Comparison of ENCODE assay signal across 8 mouse cellular contexts in the genomic region with DNA sequence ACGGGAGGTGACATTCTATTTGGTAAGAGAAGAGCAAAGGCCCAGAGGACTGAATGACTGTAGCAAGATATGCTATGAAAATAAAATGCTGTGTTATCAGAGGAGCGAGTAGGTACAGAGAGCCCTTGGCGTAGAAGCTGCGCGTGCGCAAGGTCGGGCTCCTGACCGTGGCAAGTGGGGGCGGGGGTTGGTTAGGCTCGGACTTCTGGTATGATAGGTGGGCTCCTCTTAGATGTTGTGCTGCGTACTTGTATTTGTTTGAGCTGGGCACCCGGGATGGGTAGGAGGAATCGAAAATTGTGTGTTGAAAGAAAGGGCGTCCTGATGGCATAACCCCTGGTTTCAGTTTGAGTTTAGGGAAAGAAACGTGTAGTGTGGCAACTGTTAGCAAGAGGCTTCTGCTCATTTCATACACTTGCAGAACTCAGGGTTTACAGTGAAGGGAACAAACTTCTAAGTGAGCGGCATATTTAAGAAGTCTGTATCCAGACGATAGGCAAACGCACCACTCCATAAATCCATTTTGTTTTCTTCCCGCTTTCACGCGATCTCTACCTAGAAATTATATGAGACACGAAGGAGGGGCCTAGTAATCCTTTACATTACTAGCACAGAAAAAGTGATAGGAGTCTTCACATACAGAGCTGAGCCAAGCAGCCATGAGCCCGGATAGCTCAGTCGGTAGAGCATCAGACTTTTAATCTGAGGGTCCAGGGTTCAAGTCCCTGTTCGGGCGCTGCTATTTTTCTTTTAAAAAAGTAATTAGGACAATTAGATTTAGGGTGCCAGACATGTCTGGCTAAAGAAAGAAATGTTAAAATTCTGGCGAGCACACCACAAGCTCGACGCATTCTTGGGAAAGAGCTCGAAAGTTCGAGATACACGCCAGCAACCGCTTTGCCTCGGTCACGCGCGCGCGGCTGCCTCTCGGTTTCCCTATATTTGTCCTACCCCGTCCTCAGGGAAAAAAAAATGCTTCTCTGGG. TPM values are rescaled to one million over a fixed set of nuclear protein-coding genes. Genes with fewer than 3 reads are reported as not detected.
DNase-seq lines count a peak whose midpoint lies in the region; ATAC-seq and TF ChIP-seq lines count a peak whose summit lies in the region.

No protein-coding gene starts in this region.

- no peaks in the 10 kb centered on the region for H3K9me3 ChIP-seq in heart, embryonic 13.5 days
- H3K9me3 ChIP-seq in liver, embryonic 11.5 days (ENCODE audit: control insufficient read depth, low read length) = no peaks in the 10 kb centered on the region

- no peaks in the 10 kb centered on the region for H3K36me3 ChIP-seq in C2C12 (ENCODE audit: control insufficient read depth, insufficient read depth)
- no peaks in the 10 kb centered on the region for H3K36me3 ChIP-seq in heart, embryonic 13.5 days
- no peaks in the 10 kb centered on the region for H3K36me3 ChIP-seq in liver, embryonic 11.5 days (ENCODE audit: control insufficient read depth, insufficient read depth, low read length)
- H3K36me3 ChIP-seq in myocyte (ENCODE audit: control insufficient read depth, insufficient read depth) = no peaks in the 10 kb centered on the region

- TF ChIP-seq POLR2A in myocyte (IDR thresholded peaks at IDR 0.05; ENCODE audit: insufficient read length, low read depth) = peak; percentile 46

- peak overlapping the region; percentile 80 for H3K4me2 ChIP-seq in heart, embryonic 13.5 days
- peak overlapping the region; percentile 77 for H3K4me2 ChIP-seq in liver, embryonic 11.5 days
- peak overlapping the region; percentile 80 for H3K4me2 ChIP-seq in myocyte (ENCODE audit: low read depth)

- peak; percentile 87 for DNase-seq in kidney, postnatal 10 days
- DNase-seq in liver, embryonic 11.5 days (ENCODE audit: low spot score) = peak; percentile 89
- peak; percentile 88 to 93 for DNase-seq in spleen, postnatal 4 days (ENCODE audit: low spot score in 2 of 2)

- peak overlapping the region; percentile 79 for H3K9ac ChIP-seq in heart, embryonic 13.5 days
- H3K9ac ChIP-seq in liver, embryonic 11.5 days (ENCODE audit: low read depth, low read length) = peak overlapping the region; percentile 73

- WGBS in heart, embryonic 13.5 days = under 1% methylated on average over 41 of the region's 41 CpGs
- under 1% methylated on average over 41 of the region's 41 CpGs for WGBS in liver, embryonic 11.5 days

- H3K4me3 ChIP-seq in C2C12 (ENCODE audit: insufficient read depth, poor library complexity, severe bottlenecking) (peak overlapping the region; percentile 40), myocyte (peak overlapping the region; percentile 40)
- H3K4me3 ChIP-seq in brown adipose tissue, adult 24 weeks (ENCODE audit: insufficient read depth, low read depth, low read length) = peak overlapping the region; percentile 98
- peak overlapping the region; percentile 63 for H3K4me3 ChIP-seq in heart, embryonic 13.5 days
- peak overlapping the region; percentile 52 for H3K4me3 ChIP-seq in liver, embryonic 11.5 days (ENCODE audit: low read depth, low read length)

- no peak for TF ChIP-seq CTCF in C2C12 (IDR thresholded peaks at IDR 0.05; ENCODE audit: control insufficient read depth, insufficient read depth, insufficient read length)

- peak overlapping the region; percentile 80 for H3K27ac ChIP-seq in brown adipose tissue, adult 24 weeks (replicated peaks; ENCODE audit: low read depth, low read length)
- peak overlapping the region; percentile 74 for H3K27ac ChIP-seq in heart, embryonic 13.5 days (replicated peaks)
- H3K27ac ChIP-seq in liver, embryonic 11.5 days (ENCODE audit: low read depth, low read length) = peak overlapping the region; percentile 57; the same call in 1 of the 2 replicates

- no peaks in the 10 kb centered on the region for H3K79me3 ChIP-seq in C2C12 (ENCODE audit: low read depth)

- H3K27me3 ChIP-seq in C2C12 (ENCODE audit: control insufficient read depth, insufficient read depth, insufficient read length) (no peaks in the 10 kb centered on the region), myocyte (ENCODE audit: control insufficient read depth, insufficient read depth, insufficient read length) (no peaks in the 10 kb centered on the region)
- H3K27me3 ChIP-seq in heart, embryonic 13.5 days (replicated peaks) = no peaks in the 10 kb centered on the region
- H3K27me3 ChIP-seq in liver, embryonic 11.5 days (replicated peaks; ENCODE audit: control insufficient read depth, insufficient read depth, low read length) = no peaks in the 10 kb centered on the region

- H3ac ChIP-seq in C2C12 (ENCODE audit: control insufficient read depth, insufficient read length, low read depth) (peak overlapping the region; percentile 52), myocyte (ENCODE audit: control insufficient read depth, insufficient read length) (no peak overlapping the region)

- H3K4me1 ChIP-seq in brown adipose tissue, adult 24 weeks (ENCODE audit: control insufficient read depth, insufficient read depth, insufficient read length, low read length) = peaks cover 5% of the 10 kb centered on the region; the same call in 1 of the 2 replicates
- peaks cover 41% of the 10 kb centered on the region for H3K4me1 ChIP-seq in heart, embryonic 13.5 days
- peaks cover 13% of the 10 kb centered on the region for H3K4me1 ChIP-seq in liver, embryonic 11.5 days (replicated peaks; ENCODE audit: control insufficient read depth, insufficient read depth, low read length)

- no peaks in the 10 kb centered on the region for H3K79me2 ChIP-seq in C2C12 (ENCODE audit: control insufficient read depth, insufficient read depth)
- H3K79me2 ChIP-seq in myocyte (ENCODE audit: control insufficient read depth, insufficient read depth) = no peaks in the 10 kb centered on the region

- peak; percentile 80 for ATAC-seq in erythroid progenitor cell, adult 5-6 weeks (replicated peaks; ENCODE audit: low FRiP score, poor library complexity, severe bottlenecking)
- peak; percentile 71 for ATAC-seq in heart, embryonic 13.5 days (ENCODE audit: extremely low read depth, insufficient number of reproducible peaks, low FRiP score, low TSS enrichment)
- ATAC-seq in liver, embryonic 11.5 days (replicated peaks; ENCODE audit: low FRiP score) = peak; percentile 61

TF ChIP-seq in C2C12, 6 proteins besides CTCF, POLR2A, EP300 and RAD21:
- no peak for TF ChIP-seq MAX (IDR thresholded peaks at IDR 0.05)
- TF ChIP-seq CEBPB (IDR thresholded peaks at IDR 0.05; ENCODE audit: low read depth) = peak; percentile 1
- TF ChIP-seq MYOD1 (IDR thresholded peaks at IDR 0.05; ENCODE audit: control insufficient read depth, insufficient read length, low read depth) = no peak
- TF ChIP-seq MYOG (IDR thresholded peaks at IDR 0.05; ENCODE audit: control insufficient read depth, extremely low read depth, insufficient read length) = no peak
- no peak for TF ChIP-seq USF1 (IDR thresholded peaks at IDR 0.05; ENCODE audit: low read depth)

TF ChIP-seq in myocyte, 11 proteins besides CTCF, POLR2A, EP300 and RAD21:
- TF ChIP-seq CEBPB (IDR thresholded peaks at IDR 0.05; ENCODE audit: insufficient read depth, poor library complexity, severe bottlenecking) (no peak), E2F4 (IDR thresholded peaks at IDR 0.05; ENCODE audit: insufficient read depth) (no peak), TCF12 (IDR thresholded peaks at IDR 0.05; ENCODE audit: insufficient read depth, poor library complexity, severe bottlenecking) (no peak), POLR2AphosphoS2 (IDR thresholded peaks at IDR 0.05; ENCODE audit: insufficient read length, low read depth) (peak; percentile 53), USF1 (IDR thresholded peaks at IDR 0.05; ENCODE audit: low read depth) (no peak), REST (IDR thresholded peaks at IDR 0.05; ENCODE audit: insufficient read depth, insufficient read length) (no peak), TCF3 (IDR thresholded peaks at IDR 0.05; ENCODE audit: insufficient read length, low read depth) (no peak)

RNA-seq across cellular contexts. Expression of a gene that starts 35.4 kb away (rescaled TPM):
- polyA plus RNA-seq in C2C12 (2012; fragmentation: generic; extraction: Trizol) (0.01 TPM), myocyte (2012; fragmentation: generic; extraction: Trizol) (not detected)
- polyA plus RNA-seq in brown adipose tissue, adult 24 weeks (2012; ENCODE audit: insufficient read depth, insufficient read length, missing spikeins) = not detected in 2 replicates
- total RNA-seq in erythroid progenitor cell, adult 5-6 weeks (2015; ENCODE audit: low replicate concordance) = not detected in 2 replicates
- not detected in 2 replicates for total RNA-seq in erythroid progenitor cell, adult 5-6 weeks (2017; ENCODE audit: low replicate concordance)
- polyA plus RNA-seq in heart, embryonic 13.5 days (2015; fragmentation: Nextera tagmentation; extraction: Ambion mirVana) = not detected in 2 replicates
- polyA plus RNA-seq in liver, embryonic 11.5 days (2014; fragmentation: Nextera tagmentation; extraction: Ambion mirVana) = 0.03 and 0.06 TPM in 2 replicates

RNA-seq across cellular contexts. Expression of a gene that starts 39.9 kb away (rescaled TPM):
- polyA plus RNA-seq in C2C12 (2012; fragmentation: generic; extraction: Trizol) (14.3 TPM), myocyte (2012; fragmentation: generic; extraction: Trizol) (23.1 TPM)
- 25.1 and 31.0 TPM in 2 replicates for polyA plus RNA-seq in brown adipose tissue, adult 24 weeks (2012; ENCODE audit: insufficient read depth, insufficient read length, missing spikeins)
- total RNA-seq in erythroid progenitor cell, adult 5-6 weeks (2015; ENCODE audit: low replicate concordance) = 23.5 and 34.6 TPM in 2 replicates
- total RNA-seq in erythroid progenitor cell, adult 5-6 weeks (2017; ENCODE audit: low replicate concordance) = 32.1 and 32.3 TPM in 2 replicates
- polyA plus RNA-seq in heart, embryonic 13.5 days (2015; fragmentation: Nextera tagmentation; extraction: Ambion mirVana) = 4.2 and 4.8 TPM in 2 replicates
- 5.2 and 6.8 TPM in 2 replicates for polyA plus RNA-seq in liver, embryonic 11.5 days (2014; fragmentation: Nextera tagmentation; extraction: Ambion mirVana)

RNA-seq across cellular contexts. Expression of a gene that starts 56.8 kb away (rescaled TPM):
- polyA plus RNA-seq in C2C12 (2012; fragmentation: generic; extraction: Trizol) = not detected
- not detected in 2 replicates for polyA plus RNA-seq in brown adipose tissue, adult 24 weeks (2012; ENCODE audit: insufficient read depth, insufficient read length, missing spikeins)
- not detected in 2 replicates for total RNA-seq in erythroid progenitor cell, adult 5-6 weeks (2015; ENCODE audit: low replicate concordance)
- total RNA-seq in erythroid progenitor cell, adult 5-6 weeks (2017; ENCODE audit: low replicate concordance) = not detected in 2 replicates
- not detected in 2 replicates for polyA plus RNA-seq in heart, embryonic 13.5 days (2015; fragmentation: Nextera tagmentation; extraction: Ambion mirVana)
- polyA plus RNA-seq in liver, embryonic 11.5 days (2014; fragmentation: Nextera tagmentation; extraction: Ambion mirVana) = 0.17 TPM in 1 of 2 replicates, not detected in the other
- polyA plus RNA-seq in myocyte (2012; fragmentation: generic; extraction: Trizol) = not detected

Comparison
In these comparisons a context has a peak if more than half of its experiments do, and no peak if none do; other contexts are left out.
1. Peak in every context shown above with its lines: DNase-seq, ATAC-seq, H3K4me3 ChIP-seq and H3K27ac ChIP-seq.
2. H3K4me3 ChIP-seq: peak in every context shown above with its lines; median percentile 98 in brown adipose tissue, adult 24 weeks; 63 in heart, embryonic 13.5 days; 52 in liver, embryonic 11.5 days; 40 in C2C12; 40 in myocyte.